Mouse (Mus musculus): ENCODE results near the gene Ryr3.

DNA sequence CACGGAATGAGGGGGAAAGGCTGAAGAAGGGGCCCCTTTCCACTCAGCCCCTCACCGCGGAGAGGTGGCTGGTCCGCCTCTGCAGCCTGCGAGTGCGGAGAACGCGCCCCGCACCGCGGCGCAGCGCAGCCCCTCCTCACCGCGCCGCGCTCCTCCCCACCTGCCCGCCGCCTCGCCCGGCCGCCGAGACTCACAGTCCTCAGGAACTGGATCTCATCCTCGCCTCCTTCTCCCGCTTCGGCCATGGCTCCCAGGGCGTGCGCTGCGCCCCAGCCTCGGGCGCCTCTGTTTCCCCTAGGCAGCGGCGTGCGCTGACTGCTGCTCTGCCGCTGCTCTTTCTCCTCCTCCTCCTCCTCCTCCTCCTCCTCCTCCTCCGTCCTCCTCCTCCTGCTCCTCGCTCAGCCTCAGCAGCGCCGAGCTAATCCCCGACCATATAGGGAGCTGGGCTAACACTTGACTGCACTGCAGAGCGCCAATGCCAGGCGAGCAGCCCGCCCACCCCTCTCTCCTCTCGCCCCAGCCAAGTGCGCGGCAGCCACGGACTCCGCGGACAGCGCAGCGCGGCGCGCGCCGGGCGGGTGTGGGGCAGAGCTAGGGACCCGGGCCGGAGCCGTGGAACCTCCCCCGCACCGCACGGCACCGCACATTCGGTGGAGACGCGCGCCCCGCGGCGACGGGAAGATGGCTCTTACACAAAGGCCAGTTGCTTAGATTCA lies at the start of gene Ryr3:
- peak in 1 of 3 experiments; percentile 42 for TF ChIP-seq MYOD1 (IDR thresholded peaks at IDR 0.05; ENCODE audit: control insufficient read depth in 1 of 3, insufficient read length in 2 of 3, low read depth in 2 of 3)
- TF ChIP-seq SRF (IDR thresholded peaks at IDR 0.05; ENCODE audit: control insufficient read depth, insufficient read length, low read depth), result peak; percentile 77
- no peak for TF ChIP-seq MAX (IDR thresholded peaks at IDR 0.05; ENCODE audit: low read depth)
- TF ChIP-seq POLR2A (IDR thresholded peaks at IDR 0.05; ENCODE audit: insufficient read length, low read depth), result peak; percentile 45
- TF ChIP-seq TCF12 (IDR thresholded peaks at IDR 0.05; ENCODE audit: insufficient read depth, poor library complexity, severe bottlenecking), result no peak
- TF ChIP-seq E2F4 (IDR thresholded peaks at IDR 0.05; ENCODE audit: insufficient read depth), result no peak
- TF ChIP-seq USF1 (IDR thresholded peaks at IDR 0.05; ENCODE audit: low read depth), result no peak

Data from myocyte (in vitro differentiated cells).